Mouse (Mus musculus) forebrain, embryonic 15.5 days (tissue): Measurements from ENCODE around the gene Timm17b. TPM values are rescaled to one million over a fixed set of nuclear protein-coding genes. Genes with fewer than 3 reads are reported as not detected.

ENCODE experiments used
- ATAC-seq: fragments of 200-750 bp; cut with Nextera tagmentation; replicated peaks from 2 replicates; pipeline ENCODE4 v1.8.0; 2017; ENCODE audit warnings: mild to moderate bottlenecking, moderate TSS enrichment, moderate library complexity
- H3K27ac ChIP-seq: fragments of 300-500 bp; sonication (generic); replicated peaks from 2 replicates; pipeline ENCODE4 v1.5.1; 2015; ENCODE audit warnings: mild to moderate bottlenecking, inconsistent platforms
- H3K27me3 ChIP-seq: fragments of 300-500 bp; sonication (generic); 2 replicates; pipeline ENCODE4 v1.6.1; 2015; ENCODE audit warnings: inconsistent platforms
- H3K36me3 ChIP-seq: fragments of 300-500 bp; sonication (generic); 2 replicates; pipeline ENCODE4 v1.6.1; 2015; ENCODE audit warnings: mild to moderate bottlenecking, inconsistent platforms
- H3K4me1 ChIP-seq: fragments of 300-500 bp; sonication (generic); 2 replicates; pipeline ENCODE4 v1.6.1; 2015; ENCODE audit warnings: inconsistent platforms
- H3K4me2 ChIP-seq: fragments of 300-500 bp; sonication (generic); replicated peaks from 2 replicates; pipeline ENCODE4 v1.6.1; 2015; ENCODE audit warnings: mild to moderate bottlenecking, inconsistent platforms
- H3K4me3 ChIP-seq: fragments of 300-500 bp; sonication (generic); 2 replicates; pipeline ENCODE4 v1.5.1; 2015; ENCODE audit warnings: mild to moderate bottlenecking, inconsistent platforms
- H3K9ac ChIP-seq: fragments of 300-500 bp; sonication (generic); replicated peaks from 2 replicates; pipeline ENCODE4 v1.6.1; 2015; ENCODE audit warnings: mild to moderate bottlenecking, inconsistent platforms
- H3K9me3 ChIP-seq: fragments of 300-500 bp; sonication (generic); 2 replicates; pipeline ENCODE4 v1.6.1; 2016; ENCODE audit warnings: inconsistent platforms
- WGBS: fragments of 180-500 bp; shearing (Covaris S2); methylation state at CpG from one replicate; pipeline ENCODE4 v1.1.7; 2015; ENCODE audit warnings: mixed read lengths; 5-methylcytosine and 5-hydroxymethylcytosine counted together
- polyA plus RNA-seq: library from polyadenylated mRNA; unstranded; fragments of >200 nt; fragmentation: Nextera tagmentation; extraction: Ambion mirVana; gene quantifications from 2 replicates; pipeline ENCODE4 v1.2.1, GENCODE M21; 2015

Timm17b gene
- polyA plus RNA-seq, 1 experiment from 2014 or later = 165 TPM

- Histone ChIP-seq H3K4me2 (no peak overlapping the region), H3K36me3 (peaks cover 8% of the 10 kb centered on the region; the same call in 1 of the 2 replicates), H3K4me3 (no peak overlapping the region), H3K27ac (no peak overlapping the region), H3K9ac (no peak overlapping the region), H3K4me1 (peaks cover 10% of the 10 kb centered on the region; the same call in 1 of the 2 replicates), H3K9me3 (no peaks in the 10 kb centered on the region), H3K27me3 (no peaks in the 10 kb centered on the region)
- WGBS = 24% methylated on average over 10 of the region's 10 CpGs
- no peak for ATAC-seq
These were observed 28.0 kb downstream of the Timm17b start for GRCm38 (mm10) chrX:7927116-7927515.

DNA sequence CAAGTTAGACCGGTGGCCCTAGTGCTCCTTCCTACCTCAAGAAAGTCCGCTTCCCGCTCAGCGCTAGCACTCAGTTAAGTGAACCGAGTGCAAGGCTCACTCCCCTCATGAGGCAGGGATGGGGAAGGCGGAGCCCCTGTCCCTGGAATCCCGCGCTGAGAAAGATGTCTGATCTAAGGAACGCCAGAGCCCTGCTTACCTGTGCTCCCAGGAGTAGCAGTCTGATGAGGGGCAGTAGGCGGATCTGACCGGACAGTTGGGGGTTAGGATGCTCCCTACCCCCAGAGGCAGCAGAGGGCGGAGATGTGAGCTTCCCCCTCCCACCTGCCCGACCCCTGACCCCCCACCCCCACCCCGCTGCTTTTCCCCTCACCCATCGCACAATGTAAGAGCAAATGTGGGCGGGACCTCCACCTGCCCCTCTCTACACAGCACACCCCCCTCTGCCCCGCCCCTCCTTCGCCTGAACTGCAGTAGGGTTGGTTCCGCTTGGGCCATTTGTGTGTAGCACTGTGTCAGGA is 29.2 kb downstream of the Timm17b start, which contains the start of gene Eras:
Gene Eras (minus strand): TSS at position 338 of the 521 bp plus-strand sequence.
- 25% methylated on average over 19 of the region's 19 CpGs for WGBS
- peaks cover 8% of the 10 kb centered on the region; the same call in 1 of the 2 replicates for H3K36me3 ChIP-seq
- no peak within 1 kb of the TSS for H3K4me3 ChIP-seq
- no peak within 1 kb of the TSS for H3K9ac ChIP-seq
- H3K9me3 ChIP-seq = no peaks in the 10 kb centered on the region
- H3K27me3 ChIP-seq = no peaks in the 10 kb centered on the region
- ATAC-seq = no peak
- H3K4me2 ChIP-seq = no peak within 1 kb of the TSS
- no peaks in the 10 kb centered on the region for H3K4me1 ChIP-seq
- no peak within 1 kb of the TSS for H3K27ac ChIP-seq

DNA sequence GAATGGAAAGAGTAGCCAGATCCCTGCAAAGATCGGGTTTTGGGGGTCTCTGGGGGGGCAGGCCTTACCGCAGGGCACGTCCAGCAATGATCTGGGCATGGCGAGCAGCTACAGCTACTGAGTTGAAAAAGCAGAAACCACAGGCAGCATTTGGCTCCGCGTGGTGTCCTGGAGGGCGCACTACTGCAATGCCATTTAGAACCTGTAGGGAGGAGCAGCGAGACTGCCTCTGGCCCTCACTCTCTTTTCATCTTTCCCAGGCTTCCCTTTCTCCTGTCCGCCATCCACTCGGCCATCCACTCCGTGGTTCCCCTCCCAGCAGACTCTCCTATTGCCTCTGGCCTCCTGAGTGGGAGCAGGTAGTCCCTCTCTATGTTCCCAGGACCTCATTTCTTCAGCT is 37.7 kb downstream of the Timm17b start:
- no peaks in the 10 kb centered on the region for H3K9me3 ChIP-seq
- H3K4me1 ChIP-seq = no peaks in the 10 kb centered on the region
- H3K4me2 ChIP-seq = no peak overlapping the region
- 0 out of 2 replicates have a peak, but pooled peaks cover 9% of the 10 kb centered on the region for H3K36me3 ChIP-seq
- ATAC-seq = no peak
- H3K27me3 ChIP-seq = no peaks in the 10 kb centered on the region
- 62% methylated on average over 11 of the region's 11 CpGs for WGBS
- H3K9ac ChIP-seq = no peak overlapping the region
- no peak overlapping the region for H3K4me3 ChIP-seq
- no peak overlapping the region for H3K27ac ChIP-seq

GRCm38 (mm10) chrX:7937667-7938066 is 38.5 kb downstream of the Timm17b start:
- Histone ChIP-seq H3K9ac (no peak overlapping the region), H3K27ac (no peak overlapping the region), H3K4me1 (no peaks in the 10 kb centered on the region), H3K27me3 (no peaks in the 10 kb centered on the region), H3K36me3 (0 out of 2 replicates have a peak, but pooled peaks cover 9% of the 10 kb centered on the region), H3K9me3 (no peaks in the 10 kb centered on the region), H3K4me3 (no peak overlapping the region), H3K4me2 (no peak overlapping the region)
- 87% methylated on average over 6 of the region's 6 CpGs for WGBS
- no peak for ATAC-seq

GRCm38 (mm10) chrX:7945618-7946017 is 46.5 kb downstream of the Timm17b start:
- WGBS = 71% methylated on average over 8 of the region's 8 CpGs
- Histone ChIP-seq H3K4me1 (0 out of 2 replicates have a peak, but pooled peaks cover 4% of the 10 kb centered on the region), H3K36me3 (no peaks in the 10 kb centered on the region), H3K4me2 (no peak overlapping the region), H3K9ac (no peak overlapping the region), H3K4me3 (no peak overlapping the region), H3K27me3 (no peaks in the 10 kb centered on the region), H3K9me3 (no peaks in the 10 kb centered on the region), H3K27ac (no peak overlapping the region)
- ATAC-seq = no peak

DNA sequence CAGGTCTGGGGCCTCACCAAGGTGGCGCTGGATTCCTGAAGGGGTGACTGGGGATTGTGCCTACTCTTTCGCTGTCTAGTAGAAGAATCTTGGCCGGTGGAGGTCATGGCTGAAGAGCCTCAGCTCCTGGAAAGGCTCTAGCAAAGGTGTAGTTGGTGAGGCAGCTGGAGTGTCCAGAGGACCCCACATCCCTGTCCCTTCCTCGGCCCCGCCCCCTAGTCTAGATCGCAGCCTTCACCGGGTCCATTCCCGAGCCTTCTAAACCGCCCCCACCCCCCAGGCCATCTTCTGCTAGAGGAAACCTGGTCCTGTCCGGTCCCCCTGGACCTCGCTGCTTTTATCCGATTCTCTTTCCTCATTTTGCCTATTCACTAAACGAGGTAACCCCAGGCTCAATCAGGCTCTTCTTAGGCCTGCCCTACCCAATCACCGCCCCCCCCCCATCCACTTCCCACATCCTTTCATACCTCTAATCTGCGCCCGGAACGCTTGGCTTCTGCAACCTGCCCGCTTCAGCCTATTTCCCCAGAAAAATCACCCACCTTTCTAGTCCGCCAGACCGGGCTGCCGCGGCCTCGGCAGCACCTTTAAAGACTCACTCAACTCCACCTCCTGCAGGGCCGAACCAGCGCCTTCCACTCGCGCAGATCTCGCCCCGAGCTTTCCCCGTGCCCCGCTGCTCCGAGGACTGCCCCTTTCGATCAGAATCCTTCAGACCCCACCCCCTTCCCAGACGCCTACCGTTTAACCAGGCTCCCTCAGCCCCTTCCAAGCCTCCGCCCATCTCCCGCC is 48.1 kb downstream of the Timm17b start, which contains the start of gene Hdac6:
Gene Hdac6 (minus strand): TSS at position 782 of the 792 bp plus-strand sequence.
- Histone ChIP-seq H3K4me1 (0 out of 2 replicates have a peak, but pooled peaks cover 4% of the 10 kb centered on the region), H3K9me3 (no peaks in the 10 kb centered on the region), H3K27me3 (no peaks in the 10 kb centered on the region), H3K9ac (peak within 1 kb of the TSS; percentile 58), H3K4me3 (peak within 1 kb of the TSS; percentile 53), H3K36me3 (no peaks in the 10 kb centered on the region), H3K4me2 (peak within 1 kb of the TSS; percentile 50), H3K27ac (peak within 1 kb of the TSS; percentile 63)
- 23% methylated on average over 35 of the region's 37 CpGs for WGBS
- ATAC-seq = peak; percentile 60

DNA sequence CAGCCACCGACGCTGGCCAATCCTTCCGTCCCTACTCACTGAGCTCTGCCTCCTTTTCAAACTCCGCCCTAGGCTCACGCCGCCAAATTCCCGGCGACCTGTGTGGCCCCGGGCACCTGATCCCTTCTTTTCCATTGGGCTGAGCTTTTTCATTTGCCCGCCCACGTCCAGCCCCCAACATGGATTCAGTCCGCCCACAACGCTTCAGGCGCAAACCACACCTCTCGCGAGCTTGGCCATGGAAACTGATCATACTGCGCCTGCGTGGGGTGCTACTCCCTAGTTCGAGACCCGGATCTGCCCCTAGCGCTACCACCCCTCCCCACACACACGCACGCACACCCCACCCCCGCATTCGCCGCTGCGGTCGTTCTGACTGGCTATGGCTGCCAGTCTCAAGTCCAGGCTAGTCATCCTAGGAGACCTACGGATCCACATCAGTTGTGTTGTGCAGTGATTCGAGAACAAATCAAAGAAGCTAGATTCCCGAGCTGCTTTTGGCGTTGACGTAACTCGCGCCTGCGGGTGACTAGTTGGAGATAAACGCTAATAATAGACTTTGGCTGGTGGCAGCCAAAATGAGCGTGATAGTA is 48.8 kb downstream of the Timm17b start:
- peak overlapping the region; percentile 53 for H3K9ac ChIP-seq
- H3K36me3 ChIP-seq = no peaks in the 10 kb centered on the region
- no peaks in the 10 kb centered on the region for H3K27me3 ChIP-seq
- 18% methylated on average over 38 of the region's 38 CpGs for WGBS
- no peaks in the 10 kb centered on the region for H3K9me3 ChIP-seq
- peak overlapping the region; percentile 46 for H3K27ac ChIP-seq
- ATAC-seq = peak; percentile 99
- H3K4me1 ChIP-seq = 0 out of 2 replicates have a peak, but pooled peaks cover 4% of the 10 kb centered on the region
- H3K4me3 ChIP-seq = peak overlapping the region; percentile 53
- H3K4me2 ChIP-seq = peak overlapping the region; percentile 40

- Histone ChIP-seq H3K9me3 (no peaks in the 10 kb centered on the region), H3K4me1 (0 out of 2 replicates have a peak, but pooled peaks cover 4% of the 10 kb centered on the region), H3K27me3 (no peaks in the 10 kb centered on the region), H3K36me3 (no peaks in the 10 kb centered on the region), H3K4me3 (no peak overlapping the region), H3K27ac (no peak overlapping the region), H3K9ac (no peak overlapping the region), H3K4me2 (no peak overlapping the region)
- 89% methylated on average over 7 of the region's 7 CpGs for WGBS
- ATAC-seq = no peak
These were observed 50.9 kb downstream of the Timm17b start for GRCm38 (mm10) chrX:7950091-7950490.

Other genes starting within 250 kb of the Timm17b start
- 1.3 and 1.9 TPM in 2 replicates for gene Prickle3, start 242.1 kb upstream of the Timm17b start, polyA plus RNA-seq
- 36.8 and 40.0 TPM in 2 replicates for gene Plp2, start 228.0 kb upstream of the Timm17b start, polyA plus RNA-seq
- 0.11 and 0.13 TPM in 2 replicates for gene Magix, start 218.1 kb upstream of the Timm17b start, polyA plus RNA-seq
- gene Gpkow, start 202.2 kb upstream of the Timm17b start, polyA plus RNA-seq = 47.4 and 50.2 TPM in 2 replicates
- 38.0 and 43.1 TPM in 2 replicates for gene Wdr45, start 185.0 kb upstream of the Timm17b start, polyA plus RNA-seq
- 0.84 TPM in 1 of 2 replicates, not detected in the other for gene Gm45208, start 177.1 kb upstream of the Timm17b start, polyA plus RNA-seq
- gene Praf2, start 170.9 kb upstream of the Timm17b start, polyA plus RNA-seq = 104 and 107 TPM in 2 replicates
- 55.5 and 63.3 TPM in 2 replicates for gene Ccdc120, start 148.5 kb upstream of the Timm17b start, polyA plus RNA-seq
- gene Tfe3, start 136.8 kb upstream of the Timm17b start, polyA plus RNA-seq = 21.8 and 23.4 TPM in 2 replicates
- 77.6 and 78.5 TPM in 2 replicates for gene Gripap1, start 109.6 kb upstream of the Timm17b start, polyA plus RNA-seq
- gene Kcnd1, start 77.1 kb upstream of the Timm17b start, polyA plus RNA-seq = 2.8 and 3.1 TPM in 2 replicates
- 53.8 and 55.8 TPM in 2 replicates for gene Otud5, start 58.0 kb upstream of the Timm17b start, polyA plus RNA-seq
- 16.3 and 17.6 TPM in 2 replicates for gene Pim2, start 21.1 kb upstream of the Timm17b start, polyA plus RNA-seq
- 44.5 and 45.0 TPM in 2 replicates for gene Slc35a2, start 15.3 kb upstream of the Timm17b start, polyA plus RNA-seq
- 207 and 210 TPM in 2 replicates for gene Pqbp1, start 88 bp upstream of the Timm17b start, polyA plus RNA-seq
- not detected in 2 replicates for gene Gm10491, start 8.5 kb downstream of the Timm17b start, polyA plus RNA-seq
- not detected in 2 replicates for gene Gm10490, start 10.2 kb downstream of the Timm17b start, polyA plus RNA-seq
- gene Pcsk1n, start 20.5 kb downstream of the Timm17b start, polyA plus RNA-seq = 131 and 141 TPM in 2 replicates
- not detected in 2 replicates for gene Eras, start 29.2 kb downstream of the Timm17b start, polyA plus RNA-seq
- 51.3 and 55.7 TPM in 2 replicates for gene Hdac6, start 48.5 kb downstream of the Timm17b start, polyA plus RNA-seq
- 0.09 and 0.15 TPM in 2 replicates for gene Gata1, start 78.7 kb downstream of the Timm17b start, polyA plus RNA-seq
- gene Glod5, start 119.1 kb downstream of the Timm17b start, polyA plus RNA-seq = 0.29 and 0.36 TPM in 2 replicates
- 50.2 and 50.9 TPM in 2 replicates for gene Suv39h1, start 175.4 kb downstream of the Timm17b start, polyA plus RNA-seq
- gene Was, start 191.1 kb downstream of the Timm17b start, polyA plus RNA-seq = 0.09 TPM in 1 of 2 replicates, not detected in the other
- gene Wdr13, start 233.5 kb downstream of the Timm17b start, polyA plus RNA-seq = 52.0 and 53.0 TPM in 2 replicates
- gene Rbm3, start 246.5 kb downstream of the Timm17b start, polyA plus RNA-seq = 381 and 393 TPM in 2 replicates